Mouse (Mus musculus): ENCODE measurements around the gene Elane.

DNA sequence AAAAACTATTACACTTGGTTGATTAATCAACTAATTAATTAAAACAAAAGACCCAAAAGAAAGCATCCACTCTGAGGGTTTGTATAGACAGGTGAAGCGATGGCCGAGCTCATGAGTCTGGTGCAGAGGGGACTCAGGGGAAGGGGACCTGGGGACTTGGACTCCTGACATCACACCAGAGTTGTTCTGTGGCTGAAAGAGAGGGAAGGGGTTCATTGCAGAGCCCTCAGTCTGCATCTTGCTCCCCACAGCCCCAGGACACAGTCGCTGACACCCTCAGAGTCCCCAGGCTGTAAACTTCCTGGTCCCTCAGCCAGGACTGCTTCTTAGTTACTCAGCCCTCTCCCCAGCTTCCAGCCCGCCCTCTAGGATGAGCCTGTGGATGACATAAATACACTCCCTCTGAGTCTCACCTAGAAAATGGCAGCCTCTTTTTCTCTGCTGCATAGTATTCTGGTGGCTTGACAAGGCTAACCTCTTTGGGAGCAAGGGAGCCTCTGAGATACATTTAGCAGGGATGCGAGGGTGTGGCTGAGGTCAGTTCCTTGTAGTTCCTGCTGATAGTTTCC, 31.6 kb downstream of the Elane start:
- TF ChIP-seq CTCF (IDR thresholded peaks at IDR 0.05 in 2 of 3, conservative IDR thresholded peaks at IDR 0.05 in 1 of 3; ENCODE audit: control insufficient read depth in 1 of 3, insufficient read depth in 1 of 3, low read depth in 2 of 3, low read length in 3 of 3, poor library complexity in 1 of 3, severe bottlenecking in 1 of 3) (no peak), ZC3H11A (IDR thresholded peaks at IDR 0.05; ENCODE audit: low read depth, low read length) (no peak), SMC3 (IDR thresholded peaks at IDR 0.05; ENCODE audit: low read depth, low read length) (no peak), CHD1 (IDR thresholded peaks at IDR 0.05; ENCODE audit: low read depth, low read length) (no peak), MYB (IDR thresholded peaks at IDR 0.05; ENCODE audit: low read depth, low read length) (no peak), ZKSCAN1 (IDR thresholded peaks at IDR 0.05; ENCODE audit: low read depth, low read length) (no peak)
